Mouse (Mus musculus): ENCODE data around the gene Als2cl.

Als2cl gene

DNA sequence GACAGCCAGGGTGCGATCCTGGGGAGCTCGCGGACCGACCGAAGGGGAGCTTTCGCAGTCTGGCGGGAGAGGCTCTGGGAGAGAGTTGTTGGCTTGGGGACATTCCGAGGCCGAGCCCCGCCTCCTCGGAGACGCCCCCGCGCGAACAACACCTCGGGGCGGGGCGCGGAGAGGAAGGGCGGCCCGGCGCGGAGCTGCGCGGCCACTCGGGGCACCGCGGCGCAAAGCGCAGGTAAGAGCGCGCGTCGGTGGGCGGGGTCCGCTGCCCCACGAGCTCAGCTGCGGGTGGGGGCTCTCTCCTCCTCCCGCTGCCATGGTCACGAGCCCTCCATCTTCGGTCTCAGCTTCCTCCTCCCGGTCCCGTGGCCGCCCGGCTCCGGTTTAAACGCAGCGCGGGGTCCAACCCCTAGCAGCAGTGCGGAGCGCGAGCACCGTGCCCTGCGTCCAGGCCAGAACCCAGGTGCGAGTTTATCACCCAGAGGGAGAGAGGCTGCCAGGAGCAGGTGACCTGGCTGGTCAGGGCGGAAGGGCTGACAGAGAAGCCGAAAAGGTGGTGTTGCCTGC is 410 bp downstream of the Als2cl start, which contains the start of gene Tmie:
Gene Tmie (minus strand): TSS at position 116 of the 564 bp plus-strand sequence.
- DNase-seq (ENCODE audit: low read depth, low spot score): no peak

DNA sequence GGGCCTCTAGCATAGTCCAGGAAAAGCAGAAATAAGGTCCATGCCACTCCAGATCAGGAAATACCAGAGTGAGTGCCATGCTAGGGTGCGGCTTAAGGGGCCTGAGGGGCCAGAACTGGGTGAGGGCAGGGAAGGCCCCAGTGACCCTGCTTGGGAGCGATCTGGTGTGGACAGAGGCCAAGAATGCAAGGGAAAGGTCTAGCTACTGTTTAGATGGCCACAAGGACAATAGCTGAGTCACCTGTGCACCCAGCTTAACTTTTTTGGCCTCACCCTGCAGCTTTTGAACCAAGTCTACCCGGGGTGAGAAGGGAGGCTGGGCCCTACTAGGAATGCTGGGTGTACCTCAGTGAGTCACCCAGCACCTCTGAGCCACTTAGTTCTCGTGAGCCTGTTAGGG is 1.1 kb downstream of the Als2cl start:
- DNase-seq (ENCODE audit: low read depth, low spot score): no peak

DNA sequence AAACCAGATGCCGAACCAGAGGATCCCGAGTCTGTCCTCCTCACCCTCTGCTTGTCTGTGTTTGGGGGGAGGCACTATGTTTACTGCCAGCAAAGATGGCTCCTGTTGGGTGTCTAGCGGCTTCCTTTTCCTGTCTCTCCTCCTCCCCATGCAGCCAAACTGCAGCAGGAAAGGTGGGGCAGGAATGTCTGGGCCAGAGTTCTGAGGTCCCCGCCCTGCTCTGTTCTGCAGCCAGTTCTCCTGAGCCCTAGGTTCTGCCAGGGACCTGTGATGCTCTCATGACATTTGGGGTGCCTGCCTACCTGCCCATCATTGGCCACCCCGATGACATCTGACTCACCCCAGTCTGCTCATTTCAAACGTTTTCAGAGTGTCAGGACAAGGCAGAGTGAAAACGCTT is 2.3 kb downstream of the Als2cl start:
- DNase-seq (ENCODE audit: low read depth, low spot score): no peak

DNA sequence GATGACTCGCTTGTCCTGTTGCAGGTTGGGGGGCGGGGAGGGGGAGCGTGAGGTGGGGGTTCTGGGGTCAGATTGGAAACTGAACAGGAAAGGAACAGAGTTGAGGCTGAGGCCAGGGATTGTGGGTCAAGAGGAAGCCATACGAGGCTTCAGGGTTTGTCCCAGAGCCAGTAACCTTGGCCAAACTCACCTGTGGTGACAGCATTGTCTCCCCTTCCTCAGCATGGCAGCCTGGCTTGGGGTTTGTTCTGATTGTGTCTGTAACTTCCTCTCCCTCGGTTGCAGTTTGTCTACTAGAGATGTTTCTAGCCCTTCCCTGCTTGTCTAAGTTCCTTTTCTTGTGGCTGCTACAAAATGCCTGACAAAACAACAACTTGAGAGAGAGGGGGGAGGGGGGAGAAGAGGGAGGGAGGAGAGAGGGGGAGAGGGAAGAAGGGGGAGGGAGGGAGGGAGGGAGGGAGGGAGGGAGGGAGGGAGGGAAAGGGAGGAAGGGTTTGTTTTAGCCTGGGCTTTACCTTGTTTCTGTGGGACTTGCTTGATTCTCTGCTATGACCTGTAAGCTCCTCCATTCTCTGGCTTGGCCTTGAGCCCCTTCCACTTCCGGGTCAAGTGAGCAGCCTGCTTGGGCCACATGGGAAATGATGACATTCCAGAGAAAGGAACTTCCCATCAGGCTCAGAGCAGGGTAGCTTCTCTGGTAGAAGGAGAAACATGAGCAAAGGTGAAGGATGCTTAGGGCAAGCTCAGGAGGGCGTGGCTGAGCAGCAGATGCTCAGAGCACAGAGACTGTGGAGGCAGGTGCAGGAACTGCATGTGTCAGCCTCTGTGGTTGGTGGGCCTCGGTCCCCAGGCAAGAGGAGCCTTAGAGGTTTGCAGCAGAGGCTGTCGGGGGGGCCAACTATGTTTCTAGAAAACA is 8.0 kb downstream of the Als2cl start:
- no peak for DNase-seq (ENCODE audit: low read depth, low spot score)

DNA sequence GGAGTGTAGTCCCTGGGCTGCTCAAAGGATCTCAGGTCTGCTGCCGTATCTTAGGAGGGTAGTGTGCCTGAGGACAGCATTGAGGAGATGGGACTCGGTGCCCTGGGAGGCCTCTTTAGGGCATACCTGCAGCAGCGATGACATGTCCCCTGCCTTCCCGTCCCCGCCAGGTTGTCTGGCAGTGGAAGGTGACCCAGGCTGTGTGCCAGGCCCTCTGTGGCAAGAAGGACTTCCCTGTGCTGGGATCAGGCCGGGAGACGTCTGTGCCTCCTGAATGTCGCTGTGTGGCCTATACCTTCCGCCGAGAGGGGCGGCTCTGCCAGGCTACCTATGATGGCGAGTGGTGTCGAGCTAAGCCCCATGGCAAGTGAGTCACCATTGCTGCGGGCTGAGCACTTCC is 9.3 kb downstream of the Als2cl start:
- DNase-seq (ENCODE audit: low read depth, low spot score): no peak

DNA sequence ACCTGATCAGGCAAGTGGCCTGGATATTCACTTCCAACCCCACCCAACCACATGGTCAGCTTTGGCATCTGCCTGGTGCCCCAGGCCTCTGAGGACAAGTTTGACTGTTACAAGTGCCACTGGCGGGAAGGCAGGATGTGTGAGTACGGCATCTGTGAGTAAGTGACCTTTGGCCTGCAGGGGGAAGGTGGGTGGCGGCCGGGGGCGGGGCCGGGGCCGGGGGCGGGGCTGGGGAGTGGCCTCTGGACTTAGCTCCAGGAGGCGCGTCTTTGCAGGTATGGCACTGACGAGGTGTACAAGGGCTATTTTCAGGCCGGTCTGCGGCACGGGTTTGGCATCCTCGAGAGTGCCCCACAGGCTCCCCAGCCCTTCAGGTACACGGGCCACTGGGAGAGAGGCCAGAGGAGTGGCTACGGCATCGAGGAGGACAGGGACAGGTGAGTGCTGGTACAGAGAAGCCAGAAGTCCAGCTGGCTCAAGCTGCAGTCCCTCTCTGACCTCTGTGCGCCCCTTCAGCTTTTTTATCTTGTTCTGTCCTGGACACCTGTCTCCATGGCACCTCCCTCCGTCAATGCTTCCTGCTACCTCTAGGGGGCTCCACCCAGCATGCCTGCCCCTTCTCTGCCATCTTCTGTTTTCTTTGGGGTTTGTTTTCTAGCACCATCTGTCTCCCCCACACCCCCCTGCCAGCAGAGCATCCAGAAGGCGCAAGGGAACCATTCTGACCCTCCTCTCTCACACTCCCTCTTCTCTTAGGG is 10.5 kb downstream of the Als2cl start:
- DNase-seq (ENCODE audit: low read depth, low spot score): no peak

DNA sequence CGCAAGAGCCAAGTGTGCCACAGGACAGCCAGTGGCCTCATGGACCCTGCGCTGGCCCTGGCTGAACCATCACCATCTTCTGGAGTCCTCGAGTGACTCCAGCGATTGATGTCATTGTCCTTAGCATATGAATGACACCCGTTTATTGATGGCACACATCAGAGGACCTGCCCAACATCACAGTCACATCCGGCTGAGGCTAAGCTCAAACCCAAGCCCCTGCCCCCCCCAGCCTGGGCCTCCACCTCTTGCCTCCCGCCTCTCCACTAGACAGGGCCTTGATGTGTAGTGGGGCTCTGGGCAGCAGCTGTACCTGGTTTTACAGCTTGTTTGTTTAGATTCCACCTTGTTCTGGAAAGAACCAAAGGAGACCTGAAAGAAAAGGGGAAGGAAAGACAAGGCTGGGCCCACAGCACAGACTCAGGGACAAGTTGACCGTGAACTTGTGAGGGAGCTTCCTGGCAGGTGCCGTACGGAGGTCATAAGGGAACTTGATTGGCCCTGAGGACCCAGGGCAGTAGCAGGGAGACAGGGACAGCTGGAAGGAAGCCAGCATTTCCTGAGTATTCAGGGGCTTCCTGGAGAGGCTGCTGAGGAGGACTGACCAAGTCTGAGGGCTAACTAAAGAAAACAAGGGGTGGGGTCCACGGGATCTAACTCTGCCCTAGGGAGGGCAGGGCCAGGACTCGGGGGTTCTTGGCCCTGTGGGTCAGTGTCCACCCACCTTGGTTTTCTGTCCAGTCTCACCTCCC is 11.6 kb downstream of the Als2cl start:
- no peak for DNase-seq (ENCODE audit: low read depth, low spot score)

DNA sequence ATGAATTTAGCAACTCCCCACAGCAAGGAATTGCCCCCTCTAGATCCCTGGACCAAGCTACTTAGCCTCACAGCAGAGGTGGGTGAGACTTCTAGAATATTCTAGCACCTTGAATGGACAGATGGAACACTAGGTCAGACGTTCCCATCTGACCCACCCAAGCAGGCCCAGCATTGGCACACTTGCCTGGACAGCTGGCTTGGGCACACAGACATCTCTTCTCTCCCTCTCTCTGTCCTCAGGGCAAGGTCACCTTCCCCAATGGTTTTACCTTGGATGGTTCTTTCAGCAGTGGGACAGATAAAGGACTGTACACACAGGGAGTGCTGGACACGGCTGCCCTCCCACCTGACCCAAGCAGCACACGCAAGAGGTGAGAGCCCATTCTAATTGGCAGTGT is 12.9 kb downstream of the Als2cl start:
- DNase-seq (ENCODE audit: low read depth, low spot score): no peak

DNA sequence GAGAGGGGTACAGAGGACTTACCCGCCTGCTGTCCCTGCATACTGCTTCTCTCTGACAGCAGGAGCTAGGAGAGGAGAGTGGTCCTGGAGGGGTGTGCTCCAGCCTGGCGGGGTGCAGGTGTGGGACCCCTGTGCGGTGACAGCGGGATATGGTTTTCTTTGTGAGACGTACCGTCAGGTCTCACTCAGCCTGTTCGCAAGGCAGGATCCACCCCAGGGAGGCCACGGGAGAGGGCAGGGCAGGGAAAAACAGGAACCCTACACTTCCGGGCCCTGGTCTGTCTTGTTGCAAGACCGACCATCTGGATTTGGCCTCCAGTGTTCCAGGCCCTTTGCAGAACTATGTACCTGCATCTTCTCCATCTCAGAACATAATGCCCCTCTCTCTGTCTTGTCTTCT is 13.8 kb downstream of the Als2cl start:
- DNase-seq (ENCODE audit: low read depth, low spot score): no peak

DNA sequence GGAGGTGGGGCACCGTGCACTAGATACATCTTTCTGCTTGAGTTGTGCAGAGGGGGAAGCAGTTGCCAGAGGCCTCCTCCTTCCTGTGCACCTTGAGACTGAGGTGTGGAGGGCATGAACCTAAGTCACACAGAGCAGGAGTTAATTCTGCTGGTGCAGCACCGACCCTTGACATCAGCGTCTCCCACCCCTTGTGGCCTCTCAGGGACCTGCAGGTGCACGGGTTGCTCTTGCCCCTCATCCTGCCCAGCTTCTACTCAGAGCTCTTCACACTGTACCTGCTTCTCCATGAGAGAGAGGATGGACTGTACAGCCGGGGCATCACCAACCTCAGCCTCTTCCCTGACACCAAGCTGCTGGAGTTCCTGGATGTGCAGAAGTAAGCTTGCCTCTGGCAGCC is 15.8 kb downstream of the Als2cl start:
- DNase-seq (ENCODE audit: low read depth, low spot score): no peak

DNA sequence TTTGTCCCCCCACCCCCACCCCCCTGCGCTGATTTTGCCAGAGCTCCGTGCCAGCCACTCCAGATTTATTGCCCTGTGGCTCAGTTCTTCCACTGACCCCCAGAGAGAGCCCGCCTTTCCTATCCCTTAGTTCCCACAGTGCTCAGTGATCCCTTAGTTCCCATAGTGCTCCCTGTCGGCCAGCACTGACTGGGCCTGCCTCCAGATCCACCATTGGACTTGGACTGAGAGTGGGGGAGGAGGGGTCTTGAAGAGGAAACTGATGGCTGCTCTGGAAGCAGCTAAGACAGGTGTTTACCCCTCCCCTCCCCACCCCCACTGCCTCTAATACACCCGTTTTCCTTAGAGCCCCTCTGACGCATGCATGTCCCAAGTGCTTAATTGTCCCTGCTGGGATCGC is 16.3 kb downstream of the Als2cl start:
- no peak for DNase-seq (ENCODE audit: low read depth, low spot score)

DNA sequence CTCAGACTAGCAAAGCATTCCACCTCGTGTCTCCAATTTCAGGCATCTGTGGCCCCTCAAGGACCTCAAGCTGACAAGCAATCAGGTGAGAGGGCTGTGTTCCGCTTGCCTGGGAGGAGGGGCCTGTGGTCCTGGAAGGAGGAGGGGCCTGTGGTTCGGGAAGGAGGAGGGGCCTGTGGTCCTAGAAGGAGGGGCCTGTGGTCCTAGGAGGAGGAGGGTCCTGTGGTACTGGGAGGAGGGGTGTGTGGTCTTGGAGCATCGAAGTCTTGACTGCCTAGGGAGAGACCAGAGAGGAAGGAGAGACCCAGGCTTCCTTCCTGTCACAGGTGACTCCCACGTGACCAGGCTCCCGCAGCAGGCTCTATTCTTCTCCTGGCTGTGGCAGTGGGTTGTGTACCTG is 16.9 kb downstream of the Als2cl start:
- DNase-seq (ENCODE audit: low read depth, low spot score): no peak

DNA sequence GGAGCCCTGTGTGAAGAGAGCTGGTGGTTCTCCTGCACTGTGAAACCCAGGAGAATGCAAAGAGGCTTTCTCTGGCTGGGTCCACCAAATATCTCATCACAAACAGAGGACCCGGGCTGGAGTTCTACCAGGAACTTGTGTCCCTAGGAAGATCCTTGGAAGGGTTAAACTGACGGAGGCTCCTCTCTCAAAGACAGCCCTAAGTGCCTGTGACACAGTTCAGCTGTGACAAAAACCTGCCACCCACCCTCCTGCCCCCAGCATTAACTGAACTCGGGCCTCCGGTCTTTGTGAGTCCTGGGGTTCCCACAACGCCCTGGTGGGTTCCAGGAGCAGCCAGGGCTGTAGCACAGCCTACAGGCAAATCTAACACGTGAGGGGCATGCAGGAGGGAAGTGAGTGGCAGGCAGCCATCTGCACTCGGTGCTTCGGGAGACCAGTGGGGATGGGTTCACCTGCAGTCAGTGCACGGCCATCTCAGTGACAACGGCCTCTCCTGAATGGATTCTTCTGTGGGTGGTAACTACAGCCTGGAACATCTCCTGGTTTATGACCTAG is 19.9 kb downstream of the Als2cl start:
- DNase-seq (ENCODE audit: low read depth, low spot score): no peak

DNA sequence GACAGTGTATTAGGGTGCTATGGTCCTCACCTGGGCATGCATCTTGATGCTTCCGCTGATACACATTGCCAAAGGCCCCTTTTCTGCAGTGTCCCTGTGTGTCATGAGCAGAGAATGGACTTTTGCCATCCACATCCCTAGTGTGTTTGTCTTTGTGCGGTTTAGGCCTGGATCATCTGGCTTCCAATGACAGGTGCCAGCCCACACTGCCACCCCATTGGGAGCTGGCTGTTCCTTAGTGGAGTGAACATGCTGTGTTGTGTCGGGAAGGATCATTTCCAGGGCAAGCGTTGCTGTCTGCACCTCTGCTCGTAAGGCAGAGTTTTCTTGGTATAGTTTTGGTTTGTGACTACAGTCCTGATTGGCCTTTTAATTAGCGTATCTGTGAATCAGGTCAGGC is 21.5 kb downstream of the Als2cl start:
- DNase-seq (ENCODE audit: low read depth, low spot score): no peak

DNA sequence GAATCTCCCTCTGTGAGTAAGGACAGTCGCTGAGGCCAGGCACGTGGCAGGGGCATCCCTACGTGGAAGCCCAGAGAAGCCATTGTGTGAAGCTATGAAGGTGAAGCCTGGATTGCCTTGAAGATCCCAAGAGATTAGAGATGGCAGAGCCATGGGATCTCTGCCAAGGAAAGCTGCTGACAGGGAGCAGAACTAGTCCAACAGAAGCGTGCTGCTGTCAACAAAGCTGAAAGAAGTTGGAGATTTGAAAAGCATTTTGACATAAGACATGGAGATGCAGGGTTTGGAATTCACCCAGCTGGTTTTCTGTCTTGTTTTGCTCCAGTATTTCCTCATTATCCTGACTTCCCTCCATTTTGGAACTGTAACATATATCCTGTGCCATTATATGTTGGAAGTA is 22.6 kb downstream of the Als2cl start:
- DNase-seq (ENCODE audit: low read depth, low spot score): no peak

DNA sequence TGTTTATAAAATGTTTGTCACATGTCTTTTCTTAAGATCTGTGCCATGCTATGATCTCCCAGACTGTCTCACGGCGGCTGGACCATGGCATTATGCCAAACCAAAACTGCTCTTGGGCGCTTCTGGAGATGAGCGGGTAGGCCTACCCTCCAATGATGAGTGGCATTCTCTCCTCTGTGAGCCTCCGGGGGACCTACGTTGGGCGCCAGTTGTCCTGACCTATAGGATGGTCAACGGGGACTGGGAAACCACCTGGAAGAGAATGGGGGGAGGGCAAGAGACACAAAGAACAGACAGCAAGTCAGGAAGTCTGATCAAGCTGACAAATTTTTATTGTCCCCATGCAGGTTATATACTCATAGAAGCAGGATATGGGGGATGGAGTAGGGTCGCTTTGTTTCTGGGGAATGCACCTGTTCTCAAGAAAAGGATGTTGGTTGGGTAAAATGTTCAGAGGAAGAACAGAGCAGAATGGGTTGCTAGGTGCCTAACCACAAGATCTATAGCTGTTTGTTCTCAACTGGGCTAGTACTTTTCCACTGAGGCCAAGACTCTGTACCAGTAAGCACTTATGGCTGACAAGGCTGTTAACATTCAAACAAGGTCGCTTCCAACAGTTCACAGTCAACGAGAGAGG is 27.6 kb downstream of the Als2cl start:
- no peak for DNase-seq (ENCODE audit: low read depth, low spot score)

DNA sequence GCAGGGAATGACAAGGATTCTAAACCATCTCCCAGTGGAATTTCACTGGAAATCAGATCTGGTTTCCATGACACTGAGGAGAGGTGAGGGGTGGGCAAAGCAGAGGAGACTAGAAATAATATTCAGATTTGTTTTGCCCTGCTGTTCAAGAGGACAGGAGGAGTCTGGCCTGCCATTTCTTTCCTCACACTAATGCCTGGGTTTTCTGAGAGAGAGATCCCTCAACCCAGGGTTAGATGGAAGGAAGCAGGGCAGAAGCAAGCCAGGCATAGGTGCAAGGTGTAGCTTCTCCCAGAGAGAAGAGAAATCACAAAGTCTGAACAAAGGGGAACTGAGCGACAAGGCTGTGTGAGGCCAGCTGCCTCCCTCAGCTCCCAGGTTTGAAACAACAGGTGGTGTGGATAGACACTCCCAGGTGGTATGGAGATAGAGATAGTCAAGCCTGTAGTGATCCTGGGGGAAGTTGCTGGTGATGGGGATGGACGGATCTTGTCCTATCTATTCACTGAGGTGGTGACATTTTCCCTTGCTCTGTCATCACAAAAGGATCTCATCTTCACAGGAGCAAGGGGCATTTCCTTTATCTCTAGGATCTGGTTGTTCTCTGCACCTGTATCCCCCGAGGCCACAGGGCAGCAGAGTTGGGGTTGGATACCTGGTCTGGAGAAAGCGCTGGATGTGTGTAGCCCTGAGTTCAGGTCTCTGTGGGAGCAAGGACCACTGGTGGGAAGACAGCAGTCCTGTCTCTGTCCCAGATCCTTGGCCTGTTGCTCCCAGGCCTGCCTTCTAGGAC is 28.4 kb downstream of the Als2cl start:
- no peak for DNase-seq (ENCODE audit: low read depth, low spot score)

DNA sequence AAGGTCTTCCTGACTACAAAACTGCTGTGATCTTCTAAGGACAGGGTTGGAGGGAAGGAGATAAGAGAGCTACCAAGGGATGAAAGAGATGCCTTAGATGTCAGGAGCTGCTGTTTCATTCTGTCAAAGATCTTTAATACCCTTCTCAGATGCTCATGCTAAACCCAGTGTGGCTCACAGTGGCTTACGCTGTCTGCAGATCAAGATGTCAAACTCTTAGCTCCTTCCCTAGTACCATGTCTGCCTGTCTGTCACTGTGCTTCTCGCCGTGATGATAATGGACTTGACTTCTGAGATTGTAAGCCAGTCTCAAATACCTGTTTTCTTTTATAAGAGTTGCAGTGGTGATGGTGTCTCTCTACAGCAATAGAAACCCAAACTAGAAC is 29.0 kb downstream of the Als2cl start:
- DNase-seq (ENCODE audit: low read depth, low spot score): no peak

DNA sequence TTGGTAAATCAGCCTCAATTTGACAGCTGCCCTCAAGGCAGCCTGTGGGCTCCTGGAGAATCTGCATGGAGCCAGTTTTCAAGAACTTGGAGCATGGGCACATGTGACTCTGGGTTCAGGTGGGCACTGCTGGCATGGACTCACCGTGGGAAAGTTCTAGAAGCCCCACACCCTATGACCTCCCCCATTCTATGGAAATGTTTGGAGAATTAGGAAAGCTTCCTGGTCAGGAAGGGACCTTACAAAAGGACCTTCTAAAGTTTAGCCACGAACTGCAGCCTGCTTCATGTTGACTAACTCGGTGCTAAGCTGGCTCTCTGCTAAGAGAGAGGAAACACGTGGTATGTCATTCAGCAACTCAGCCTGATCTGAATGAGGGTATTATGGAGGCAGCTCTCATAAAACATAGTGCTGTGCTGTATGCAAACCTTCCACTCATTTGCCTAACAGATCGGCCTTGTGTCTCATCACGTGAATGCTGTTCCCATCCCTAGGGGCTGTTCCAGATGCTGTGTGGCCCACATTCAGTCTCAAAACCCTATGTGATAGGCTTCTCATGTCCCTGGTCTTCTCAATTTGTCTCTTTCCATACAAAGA is 29.8 kb downstream of the Als2cl start:
- no peak for DNase-seq (ENCODE audit: low read depth, low spot score)
